Mouse (Mus musculus): ENCODE measurements around the gene Fmc1.

The Fmc1 gene

DNA sequence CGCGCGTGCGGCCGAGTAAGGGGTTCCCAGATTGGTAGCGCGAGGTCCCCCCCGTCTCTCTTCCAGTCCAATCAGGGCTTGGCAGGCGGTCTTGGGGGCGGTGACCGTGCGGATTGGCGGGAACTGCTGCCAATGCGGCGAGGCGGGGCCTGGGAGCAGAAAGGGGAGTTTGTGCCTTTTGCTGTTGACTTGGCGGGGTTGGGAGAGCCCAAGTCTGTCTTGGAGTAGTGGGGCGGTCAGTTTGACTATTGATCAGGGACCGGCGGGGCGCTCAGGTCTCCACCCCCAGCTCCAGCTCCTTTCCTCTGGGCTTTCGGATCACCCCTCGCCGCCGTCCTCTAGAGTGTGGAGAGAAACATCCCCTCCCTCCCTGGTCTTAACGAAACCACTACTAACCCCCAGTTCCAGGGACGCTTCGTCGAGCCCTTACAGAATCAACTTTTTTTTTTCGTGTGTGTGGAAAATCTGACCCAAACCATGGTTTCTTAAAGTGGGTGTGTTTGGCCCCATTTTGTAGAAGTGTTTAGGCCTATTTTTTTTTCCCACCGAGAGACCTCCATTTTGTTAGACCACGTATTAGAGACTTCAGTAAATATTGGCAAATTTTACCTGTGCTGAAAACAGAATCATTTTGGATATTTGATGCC lies 18.8 kb downstream of the Fmc1 start:
- DNase-seq (ENCODE audit: low spot score), result peak; percentile 96

DNA sequence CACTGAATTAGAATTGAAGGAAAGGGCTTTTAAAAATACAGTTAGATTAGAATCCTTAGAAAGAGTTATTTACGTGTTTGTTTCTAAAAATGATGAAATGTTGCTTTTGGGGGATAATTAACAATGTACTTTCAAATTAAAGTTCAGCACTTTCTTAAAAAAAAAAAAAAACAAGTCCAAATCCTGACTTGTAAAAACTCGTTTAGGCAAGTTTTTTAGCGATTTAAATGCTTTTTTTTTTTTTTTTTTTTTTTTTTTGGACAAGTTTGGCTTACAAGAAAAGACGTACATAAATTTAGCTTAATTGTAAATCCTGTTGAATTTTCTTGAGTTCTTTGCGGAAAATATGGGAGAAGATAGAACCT lies 19.3 kb downstream of the Fmc1 start:
- no peak for DNase-seq (ENCODE audit: low spot score)

DNA sequence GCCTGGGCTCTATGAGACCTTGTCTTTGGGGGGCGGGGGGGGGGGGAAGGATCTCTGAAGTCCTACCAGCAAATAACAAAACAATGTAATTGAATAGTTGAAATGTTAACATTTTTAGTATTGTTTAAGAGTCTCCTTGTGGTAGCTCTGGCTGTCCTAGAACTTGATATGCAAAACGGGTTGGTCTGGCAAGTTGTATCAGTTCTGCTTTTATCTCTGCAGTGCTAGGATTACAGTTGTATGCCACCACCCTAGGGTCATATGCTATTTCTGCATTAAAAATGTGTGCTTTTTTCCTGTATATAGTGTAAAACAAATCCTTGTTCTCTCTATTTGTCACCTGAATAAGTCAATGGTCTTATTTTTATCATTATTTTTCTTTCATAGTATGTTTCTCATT lies 42.8 kb downstream of the Fmc1 start:
- DNase-seq (ENCODE audit: low spot score), result no peak

DNA sequence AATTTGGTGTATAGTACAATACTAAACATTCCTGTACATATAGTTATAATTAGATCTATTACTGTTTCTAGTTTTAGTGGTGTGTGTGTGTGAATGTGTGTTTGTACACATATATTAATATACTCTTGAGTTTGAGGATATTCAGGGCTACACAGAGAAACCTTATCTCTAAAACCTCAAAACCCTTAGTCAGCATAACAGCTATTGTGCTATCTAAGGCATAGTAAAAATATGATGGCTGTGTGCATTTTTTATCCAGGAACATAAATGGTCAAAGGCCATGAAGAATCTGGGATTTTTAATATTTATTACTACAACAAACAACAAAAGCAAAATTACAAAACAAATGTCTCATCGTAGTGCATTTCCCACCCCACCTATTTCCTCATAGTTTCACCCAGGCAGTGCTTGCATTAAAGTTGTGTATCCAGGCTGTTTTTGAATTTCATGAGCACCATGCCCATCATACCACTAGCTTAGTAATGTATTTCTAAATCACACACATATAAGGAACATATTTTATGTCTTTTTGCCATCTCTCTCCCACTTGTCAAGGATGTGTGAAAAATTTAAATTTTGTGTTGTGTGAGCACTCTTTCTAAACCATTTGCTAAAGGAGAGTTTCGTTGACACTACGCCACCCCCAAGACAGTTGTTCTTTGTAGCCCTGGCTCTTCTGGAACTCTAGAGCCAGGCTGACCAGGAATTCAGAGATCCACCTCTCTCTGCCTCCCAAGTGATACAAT lies 47.0 kb downstream of the Fmc1 start:
- DNase-seq (ENCODE audit: low spot score), result no peak

DNA sequence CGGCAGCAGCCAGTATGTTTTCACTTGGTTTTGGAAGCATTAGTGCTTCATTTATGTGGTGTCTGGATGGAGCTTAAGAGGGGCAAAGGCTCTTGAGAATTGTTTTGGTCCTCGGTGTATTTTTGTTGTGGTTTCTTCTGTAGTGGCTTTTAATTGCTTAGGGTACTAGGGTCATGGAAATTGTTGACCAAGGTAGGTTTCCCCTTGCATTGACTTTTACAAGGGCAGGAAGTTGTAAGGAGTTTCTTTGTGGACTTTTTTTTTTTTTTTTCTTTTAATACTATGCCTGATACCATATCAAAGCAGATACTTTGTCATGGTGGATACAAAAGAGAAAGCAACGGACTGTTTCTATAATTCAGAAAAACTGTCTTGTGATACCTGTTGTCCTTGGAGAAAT lies 48.4 kb downstream of the Fmc1 start:
- no peak for DNase-seq (ENCODE audit: low spot score)
